Mouse (Mus musculus) left cerebral cortex, adult 2 months (tissue): Measurements from ENCODE around the gene Efna3. TPM values are rescaled to one million over a fixed set of nuclear protein-coding genes. Genes with fewer than 3 reads are reported as not detected.
A peak's percentile ranks its signal among the peaks of the same experiment; 100 is the strongest.

ENCODE experiments used
- DNase-seq, 2 experiments: peaks; one replicate each; pipeline ENCODE4 v3.0.0; 2021 to 2022; ENCODE audit warnings: low spot score in 2 of 2, mixed read lengths in 1 of 2; ENCODE audit errors: extremely low spot score in 1 of 2
- H3K27ac ChIP-seq: fragments of 200-600 bp; 2 replicates; pipeline ENCODE4 v1.8.1; 2022
- H3K4me3 ChIP-seq: fragments of 200-600 bp; 2 replicates; pipeline ENCODE4 v1.8.1; 2022
- CTCF ChIP-seq: fragments of 200-600 bp; IDR thresholded peaks from 2 replicates; pipeline ENCODE4 v1.8.1; 2022; ENCODE audit warnings: antibody characterized with exemption, mild to moderate bottlenecking, moderate library complexity
- intact Hi-C: fragments of 180-260 bp; cut with DNase I; formaldehyde crosslinking; loops from one replicate; pipeline ENCODE4 v1.15.1; 2025
- total RNA-seq, 2 experiments: library from RNA; stranded (reverse); gene quantifications; 2 replicates each; pipeline ENCODE4 v1.2.3; 2021

The Efna3 gene
- total RNA-seq, 2 experiments from 2014 or later, result 49.3 to 55.0 TPM

- TF ChIP-seq CTCF, result no peak
- intact Hi-C loops, result no loop called here
- Histone ChIP-seq H3K27ac (no peak overlapping the region), H3K4me3 (no peak overlapping the region)
- DNase-seq, result no peak
These were observed 28.5 kb upstream of the Efna3 start for GRCm38 (mm10) chr3:89351271-89351670.

GRCm38 (mm10) chr3:89349869-89350501 is 27.2 kb upstream of the Efna3 start, which contains the start of gene Adam15:
Adam15 (minus strand) TSS chr3:89349996.
- Histone ChIP-seq H3K27ac (peak within 1 kb of the TSS; percentile 95), H3K4me3 (peak within 1 kb of the TSS; percentile 80)
- intact Hi-C loops, result loop anchor here (10.0 kb wide), 1 partner anchor 135 kb away; no protein-coding TSS in a partner anchor
- no peak for TF ChIP-seq CTCF
- DNase-seq, result peak; percentile 88 to 92

- H3K4me3 ChIP-seq, result peak overlapping the region; percentile 80
- H3K27ac ChIP-seq, result peak overlapping the region; percentile 95
- TF ChIP-seq CTCF, result no peak
- intact Hi-C loops, result loop anchor here (10.0 kb wide), 1 partner anchor 136 kb away; no protein-coding TSS in a partner anchor
- peak in 1 of 2 experiments; percentile 27 for DNase-seq
These were observed 26.4 kb upstream of the Efna3 start for GRCm38 (mm10) chr3:89348911-89349868.

GRCm38 (mm10) chr3:89347916-89348315 is 25.2 kb upstream of the Efna3 start:
- no peak for TF ChIP-seq CTCF
- no peak for DNase-seq
- Histone ChIP-seq H3K27ac (no peak overlapping the region; the same call in 1 of the 2 replicates), H3K4me3 (no peak overlapping the region; the same call in 1 of the 2 replicates)
- intact Hi-C loops, result loop anchor here (10.0 kb wide), 1 partner anchor 137 kb away; no protein-coding TSS in a partner anchor

GRCm38 (mm10) chr3:89346815-89347540 is 24.2 kb upstream of the Efna3 start:
- TF ChIP-seq CTCF, result no peak
- intact Hi-C loops, result loop anchor here (10.0 kb wide), 1 partner anchor 138 kb away; no protein-coding TSS in a partner anchor
- no peak for DNase-seq
- Histone ChIP-seq H3K4me3 (no peak overlapping the region), H3K27ac (no peak overlapping the region; the same call in 1 of the 2 replicates)

GRCm38 (mm10) chr3:89343279-89343678 is 20.5 kb upstream of the Efna3 start:
- no peak for DNase-seq
- no peak for TF ChIP-seq CTCF
- no peak overlapping the region for H3K4me3 ChIP-seq
- no peak overlapping the region for H3K27ac ChIP-seq
- intact Hi-C loops, result loop anchor here (5.0 to 10.0 kb wide), 2 partner anchors 69 to 142 kb away; partner anchors contain the start of gene Flad1

- no peak for TF ChIP-seq CTCF
- Histone ChIP-seq H3K4me3 (no peak overlapping the region), H3K27ac (no peak overlapping the region)
- DNase-seq, result no peak
- intact Hi-C loops, result loop anchor here (5.0 to 10.0 kb wide), 2 partner anchors 71 to 143 kb away; partner anchors contain the start of gene Flad1
These were observed 19.0 kb upstream of the Efna3 start for GRCm38 (mm10) chr3:89341794-89342193.

GRCm38 (mm10) chr3:89340465-89340864 is 17.7 kb upstream of the Efna3 start:
- no peak overlapping the region for H3K27ac ChIP-seq
- intact Hi-C loops, result loop anchor here (5.0 to 10.0 kb wide), 2 partner anchors 72 to 144 kb away; partner anchors contain the start of gene Flad1
- H3K4me3 ChIP-seq, result no peak overlapping the region
- peak; percentile 95 for TF ChIP-seq CTCF
- DNase-seq, result peak; percentile 76 to 79

GRCm38 (mm10) chr3:89339416-89339815 is 16.7 kb upstream of the Efna3 start:
- no peak overlapping the region for H3K27ac ChIP-seq
- peak in 1 of 2 experiments; percentile 68 for DNase-seq
- peak; percentile 90 for TF ChIP-seq CTCF
- intact Hi-C loops, result loop anchor here (1.0 kb wide), 1 partner anchor 23 kb away; no protein-coding TSS in a partner anchor
- no peak overlapping the region for H3K4me3 ChIP-seq

GRCm38 (mm10) chr3:89337721-89338578 is 15.2 kb upstream of the Efna3 start, which contains the start of gene Efna4:
Efna4 (minus strand) TSS chr3:89338028.
- no peak for DNase-seq
- intact Hi-C loops, result no loop called here
- peak within 1 kb of the TSS; percentile 52 for H3K4me3 ChIP-seq
- no peak within 1 kb of the TSS for H3K27ac ChIP-seq
- TF ChIP-seq CTCF, result no peak
